Mouse (Mus musculus) hindbrain, embryonic 11.5 days (tissue): ENCODE results near the gene Sacs. TPM values are rescaled to one million over a fixed set of nuclear protein-coding genes. Genes with fewer than 3 reads are reported as not detected.
A peak's percentile ranks its signal among the peaks of the same experiment; 100 is the strongest.

Experiments
- ATAC-seq: fragments of 200-750 bp; cut with Nextera tagmentation; 2 replicates; pipeline ENCODE4 v1.8.0; 2017; ENCODE audit warnings: mild to moderate bottlenecking, moderate TSS enrichment, moderate library complexity; ENCODE audit not compliant: low FRiP score
- DNase-seq: peaks from one replicate; pipeline ENCODE4 v3.0.0-alpha.2; 2015; ENCODE audit warnings: low spot score
- H3K27ac ChIP-seq: fragments of 300-500 bp; sonication (generic); 2 replicates; pipeline ENCODE4 v1.5.1; 2014; ENCODE audit warnings: mild to moderate bottlenecking, low read depth, low read length
- H3K27me3 ChIP-seq: fragments of 300-500 bp; sonication (generic); 2 replicates; pipeline ENCODE4 v1.6.1; 2014; ENCODE audit warnings: mild to moderate bottlenecking, low read length, moderate library complexity, mixed read lengths; ENCODE audit not compliant: control insufficient read depth, insufficient read depth
- H3K36me3 ChIP-seq: fragments of 300-500 bp; sonication (generic); 2 replicates; pipeline ENCODE4 v1.6.1; 2014; ENCODE audit warnings: mild to moderate bottlenecking, low read length, moderate library complexity, mixed read lengths; ENCODE audit not compliant: control insufficient read depth, insufficient read depth
- H3K4me1 ChIP-seq: fragments of 300-500 bp; sonication (generic); replicated peaks from 2 replicates; pipeline ENCODE4 v1.6.1; 2014; ENCODE audit warnings: low read length, mixed read lengths; ENCODE audit not compliant: control insufficient read depth, insufficient read depth
- H3K4me2 ChIP-seq: fragments of 300-500 bp; sonication (generic); replicated peaks from 2 replicates; pipeline ENCODE4 v1.6.1; 2014; ENCODE audit warnings: mild to moderate bottlenecking, low read depth, low read length
- H3K4me3 ChIP-seq: fragments of 300-500 bp; sonication (generic); 2 replicates; pipeline ENCODE4 v1.5.1; 2014; ENCODE audit warnings: low read depth, low read length
- H3K9ac ChIP-seq: fragments of 300-500 bp; sonication (generic); 2 replicates; pipeline ENCODE4 v1.6.1; 2014; ENCODE audit warnings: low read depth, low read length
- H3K9me3 ChIP-seq: fragments of 300-500 bp; sonication (generic); 2 replicates; pipeline ENCODE4 v1.6.1; 2016; ENCODE audit warnings: low read length; ENCODE audit not compliant: control insufficient read depth
- WGBS: fragments of 180-500 bp; shearing (Covaris S2); extraction: QIAGEN DNeasy Blood & Tissue Kit; methylation state at CpG from one replicate; pipeline ENCODE4 v1.1.7; 2014; 5-methylcytosine and 5-hydroxymethylcytosine counted together
- polyA plus RNA-seq: library from polyadenylated mRNA; unstranded; fragments of >200 nt; fragmentation: Nextera tagmentation; extraction: Ambion mirVana; gene quantifications from 2 replicates; pipeline ENCODE4 v1.2.1, GENCODE M21; 2014

Sacs gene
- polyA plus RNA-seq, 1 experiment from 2014 or later = 8.3 TPM

GRCm38 (mm10) chr14:61222506-61222905, 84.2 kb downstream of the Sacs start:
- Histone ChIP-seq H3K36me3 (no peaks in the 10 kb centered on the region), H3K9me3 (no peaks in the 10 kb centered on the region), H3K4me2 (no peak overlapping the region), H3K27ac (no peak overlapping the region), H3K4me3 (no peak overlapping the region), H3K9ac (no peak overlapping the region), H3K4me1 (no peaks in the 10 kb centered on the region), H3K27me3 (no peaks in the 10 kb centered on the region)
- DNase-seq (no peak), ATAC-seq (no peak)
- WGBS = 75% methylated on average over 6 of the region's 6 CpGs

DNA sequence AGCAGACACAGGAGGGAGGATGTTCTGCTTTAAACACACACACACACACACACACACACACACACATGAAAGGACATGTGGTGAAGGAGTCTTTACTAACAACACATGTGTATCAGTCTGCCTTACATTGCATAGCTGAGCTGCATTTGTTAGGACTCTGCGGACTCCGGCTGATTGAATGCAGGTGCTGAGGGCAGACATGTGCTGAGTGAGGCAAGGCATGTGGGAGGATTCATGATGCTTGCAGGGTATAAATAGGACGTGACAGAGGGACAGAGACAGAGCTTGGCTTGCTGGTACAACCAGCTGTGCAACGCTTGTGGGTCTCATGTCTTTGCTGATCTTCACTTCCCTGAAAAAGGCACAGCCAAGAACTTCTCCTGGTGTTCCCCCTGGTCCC, 85.5 kb downstream of the Sacs start:
- WGBS = 69% methylated on average over 4 of the region's 4 CpGs
- Histone ChIP-seq H3K4me2 (no peak overlapping the region), H3K27me3 (no peaks in the 10 kb centered on the region), H3K36me3 (no peaks in the 10 kb centered on the region), H3K27ac (no peak overlapping the region), H3K4me1 (no peaks in the 10 kb centered on the region), H3K4me3 (no peak overlapping the region), H3K9ac (no peak overlapping the region), H3K9me3 (no peaks in the 10 kb centered on the region)
- peak; percentile 7 for DNase-seq
- ATAC-seq = no peak

- Histone ChIP-seq H3K36me3 (no peaks in the 10 kb centered on the region), H3K9ac (no peak overlapping the region), H3K4me1 (no peaks in the 10 kb centered on the region), H3K4me3 (no peak overlapping the region), H3K9me3 (no peaks in the 10 kb centered on the region), H3K27ac (no peak overlapping the region), H3K4me2 (no peak overlapping the region), H3K27me3 (no peaks in the 10 kb centered on the region)
- WGBS = 86% methylated on average over 5 of the region's 5 CpGs
- no peak for ATAC-seq
- no peak for DNase-seq
Observed at GRCm38 (mm10) chr14:61224387-61225077, 86.3 kb downstream of the Sacs start.

- WGBS = 69% methylated on average over 1 of the region's 1 CpGs
- H3K4me2 ChIP-seq = no peak overlapping the region
- no peak for ATAC-seq
- H3K9me3 ChIP-seq = no peaks in the 10 kb centered on the region
- H3K4me1 ChIP-seq = no peaks in the 10 kb centered on the region
- H3K27me3 ChIP-seq = no peaks in the 10 kb centered on the region
- DNase-seq = no peak
- H3K27ac ChIP-seq = no peak overlapping the region
- H3K36me3 ChIP-seq = no peaks in the 10 kb centered on the region
- no peak overlapping the region for H3K4me3 ChIP-seq
- H3K9ac ChIP-seq = no peak overlapping the region
Observed at GRCm38 (mm10) chr14:61226151-61226550, 87.9 kb downstream of the Sacs start.

DNA sequence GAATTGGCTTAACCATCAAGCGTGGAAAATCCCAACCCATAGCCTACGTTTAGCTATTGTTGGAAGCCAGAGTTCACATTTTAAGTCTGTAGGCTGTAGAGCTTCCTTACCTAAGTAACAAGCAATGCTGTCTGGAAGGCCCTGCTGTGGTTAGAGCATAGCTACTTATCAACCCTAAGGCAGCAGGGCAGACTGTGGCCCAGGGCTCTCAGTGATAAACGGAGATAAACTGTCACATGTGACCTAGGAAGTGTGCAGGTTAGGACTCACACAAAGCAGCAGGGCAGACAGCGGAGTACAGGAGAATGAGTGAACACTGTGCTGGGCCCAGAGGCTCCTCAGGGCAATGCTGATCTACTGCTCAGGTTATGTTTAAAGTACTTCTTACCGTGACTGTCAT, 91.5 kb downstream of the Sacs start:
- H3K36me3 ChIP-seq = no peaks in the 10 kb centered on the region
- no peak for DNase-seq
- no peak overlapping the region for H3K9ac ChIP-seq
- H3K4me3 ChIP-seq = no peak overlapping the region
- H3K27me3 ChIP-seq = no peaks in the 10 kb centered on the region
- H3K4me2 ChIP-seq = no peak overlapping the region
- ATAC-seq = no peak
- no peaks in the 10 kb centered on the region for H3K9me3 ChIP-seq
- 91% methylated on average over 5 of the region's 5 CpGs for WGBS
- no peak overlapping the region for H3K27ac ChIP-seq
- no peaks in the 10 kb centered on the region for H3K4me1 ChIP-seq

- 97% methylated on average over 4 of the region's 4 CpGs for WGBS
- Histone ChIP-seq H3K27me3 (no peaks in the 10 kb centered on the region), H3K9me3 (no peaks in the 10 kb centered on the region), H3K4me2 (no peak overlapping the region), H3K27ac (no peak overlapping the region), H3K9ac (no peak overlapping the region), H3K4me1 (no peaks in the 10 kb centered on the region), H3K4me3 (no peak overlapping the region), H3K36me3 (no peaks in the 10 kb centered on the region)
- DNase-seq (no peak), ATAC-seq (no peak)
Observed at GRCm38 (mm10) chr14:61230179-61230578, 91.9 kb downstream of the Sacs start.

GRCm38 (mm10) chr14:61232016-61232568, 93.8 kb downstream of the Sacs start:
- Histone ChIP-seq H3K27me3 (no peaks in the 10 kb centered on the region), H3K4me3 (no peak overlapping the region), H3K27ac (no peak overlapping the region), H3K4me2 (no peak overlapping the region), H3K9ac (no peak overlapping the region), H3K4me1 (no peaks in the 10 kb centered on the region), H3K9me3 (no peaks in the 10 kb centered on the region), H3K36me3 (no peaks in the 10 kb centered on the region)
- no peak for DNase-seq
- WGBS = 89% methylated on average over 13 of the region's 13 CpGs
- no peak for ATAC-seq

DNA sequence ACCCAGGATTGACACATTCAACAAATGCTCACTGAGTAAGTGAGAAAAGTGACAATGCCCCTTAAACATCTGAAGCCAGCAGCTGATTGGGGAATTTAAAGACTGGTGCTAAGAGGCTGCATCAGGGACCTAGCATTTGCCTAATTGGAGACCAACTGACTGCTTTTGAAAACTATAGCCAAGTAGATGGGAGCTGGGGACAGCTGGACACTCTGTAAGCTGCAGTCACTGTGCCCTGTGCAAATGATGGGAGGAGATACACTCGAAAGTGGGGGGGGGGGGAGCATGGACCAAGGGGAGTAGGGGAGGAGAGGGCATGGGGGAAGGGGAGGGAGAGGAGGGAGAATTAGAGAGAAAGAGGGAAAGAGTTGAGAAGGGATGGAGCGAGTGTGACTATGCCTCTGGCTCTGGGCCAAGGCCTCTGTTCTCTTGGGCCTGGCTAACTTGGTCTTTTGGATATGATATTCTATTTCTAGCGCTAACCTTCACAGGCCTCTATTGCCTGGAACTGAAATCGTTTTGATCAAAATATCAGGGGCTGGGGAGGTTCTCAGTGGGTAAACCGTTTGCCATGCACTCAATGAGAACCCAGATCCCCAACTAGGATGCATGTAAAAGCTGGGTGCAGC, 97.7 kb downstream of the Sacs start:
- H3K27ac ChIP-seq = no peak overlapping the region
- WGBS = 65% methylated on average over 5 of the region's 5 CpGs
- ATAC-seq (no peak), DNase-seq (no peak)
- no peak overlapping the region for H3K4me3 ChIP-seq
- H3K4me2 ChIP-seq = no peak overlapping the region
- H3K27me3 ChIP-seq = no peaks in the 10 kb centered on the region
- H3K36me3 ChIP-seq = no peaks in the 10 kb centered on the region
- no peaks in the 10 kb centered on the region for H3K9me3 ChIP-seq
- no peaks in the 10 kb centered on the region for H3K4me1 ChIP-seq
- no peak overlapping the region for H3K9ac ChIP-seq

DNA sequence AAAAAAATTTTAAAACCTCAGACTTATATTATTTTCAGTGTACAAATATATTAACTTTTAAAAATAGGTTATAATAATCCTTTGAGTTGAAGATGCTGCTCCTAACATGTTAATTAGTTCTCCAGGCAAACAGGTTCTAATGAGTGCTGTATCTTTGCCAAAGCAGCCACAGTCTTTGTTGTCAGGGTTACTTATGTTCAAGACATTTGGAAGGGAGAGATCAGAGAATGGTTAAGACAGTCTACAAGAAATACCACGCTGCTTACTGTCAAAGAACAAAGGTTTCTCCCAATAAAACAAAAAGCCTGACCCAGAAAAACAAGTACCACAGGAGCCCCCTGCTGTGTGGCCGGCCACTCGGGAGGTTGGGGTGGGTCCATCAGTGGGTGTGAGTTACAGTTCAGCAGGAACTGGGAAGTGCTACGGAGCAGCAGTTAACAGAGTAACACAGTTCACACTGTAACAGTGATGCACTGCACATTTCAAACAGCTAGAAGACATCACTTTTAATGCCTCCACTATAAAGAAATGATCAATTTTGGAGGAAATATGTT, 98.9 kb downstream of the Sacs start:
- 34% methylated on average over 4 of the region's 4 CpGs for WGBS
- Histone ChIP-seq H3K27ac (no peak overlapping the region), H3K9ac (no peak overlapping the region), H3K4me1 (no peaks in the 10 kb centered on the region), H3K36me3 (no peaks in the 10 kb centered on the region), H3K4me3 (no peak overlapping the region), H3K27me3 (no peaks in the 10 kb centered on the region), H3K9me3 (no peaks in the 10 kb centered on the region), H3K4me2 (no peak overlapping the region)
- DNase-seq (no peak), ATAC-seq (no peak)
